Mouse (Mus musculus) small intestine, adult 2 months (tissue): ENCODE results near the gene Ube4b.

Source experiments
- CTCF ChIP-seq: fragments of 200-500 bp; IDR thresholded peaks from 2 replicates; pipeline ENCODE4 v1.5.1; 2012; ENCODE audit warnings: low read depth, mild to moderate bottlenecking, control low read depth, inconsistent platforms, low read length, moderate library complexity, mixed read lengths; ENCODE audit not compliant: insufficient replicate concordance, insufficient read length; ENCODE audit errors: extremely low read depth
- POLR2A ChIP-seq: fragments of 200-500 bp; IDR thresholded peaks from 2 replicates; pipeline ENCODE4 v1.6.1; 2012; ENCODE audit warnings: low read depth, mild to moderate bottlenecking, control low read depth, inconsistent platforms, low read length, moderate library complexity

- TF ChIP-seq CTCF (no peak), POLR2A (no peak)
Measured at GRCm38 (mm10) chr4:149327281-149327680, 99.3 kb downstream of the Ube4b start.
